Mouse (Mus musculus) forebrain, embryonic 15.5 days (tissue): Measurements from ENCODE around the gene Ebpl. TPM values are rescaled to one million over a fixed set of nuclear protein-coding genes. Genes with fewer than 3 reads are reported as not detected.

Experiments used
- ATAC-seq: fragments of 200-750 bp; cut with Nextera tagmentation; replicated peaks from 2 replicates; pipeline ENCODE4 v1.8.0; 2017; ENCODE audit warnings: mild to moderate bottlenecking, moderate TSS enrichment, moderate library complexity
- H3K27ac ChIP-seq: fragments of 300-500 bp; sonication (generic); replicated peaks from 2 replicates; pipeline ENCODE4 v1.5.1; 2015; ENCODE audit warnings: mild to moderate bottlenecking, inconsistent platforms
- H3K27me3 ChIP-seq: fragments of 300-500 bp; sonication (generic); 2 replicates; pipeline ENCODE4 v1.6.1; 2015; ENCODE audit warnings: inconsistent platforms
- H3K36me3 ChIP-seq: fragments of 300-500 bp; sonication (generic); 2 replicates; pipeline ENCODE4 v1.6.1; 2015; ENCODE audit warnings: mild to moderate bottlenecking, inconsistent platforms
- H3K4me1 ChIP-seq: fragments of 300-500 bp; sonication (generic); 2 replicates; pipeline ENCODE4 v1.6.1; 2015; ENCODE audit warnings: inconsistent platforms
- H3K4me2 ChIP-seq: fragments of 300-500 bp; sonication (generic); replicated peaks from 2 replicates; pipeline ENCODE4 v1.6.1; 2015; ENCODE audit warnings: mild to moderate bottlenecking, inconsistent platforms
- H3K4me3 ChIP-seq: fragments of 300-500 bp; sonication (generic); 2 replicates; pipeline ENCODE4 v1.5.1; 2015; ENCODE audit warnings: mild to moderate bottlenecking, inconsistent platforms
- H3K9ac ChIP-seq: fragments of 300-500 bp; sonication (generic); replicated peaks from 2 replicates; pipeline ENCODE4 v1.6.1; 2015; ENCODE audit warnings: mild to moderate bottlenecking, inconsistent platforms
- H3K9me3 ChIP-seq: fragments of 300-500 bp; sonication (generic); 2 replicates; pipeline ENCODE4 v1.6.1; 2016; ENCODE audit warnings: inconsistent platforms
- WGBS: fragments of 180-500 bp; shearing (Covaris S2); methylation state at CpG from one replicate; pipeline ENCODE4 v1.1.7; 2015; ENCODE audit warnings: mixed read lengths; 5-methylcytosine and 5-hydroxymethylcytosine counted together
- polyA plus RNA-seq: library from polyadenylated mRNA; unstranded; fragments of >200 nt; fragmentation: Nextera tagmentation; extraction: Ambion mirVana; gene quantifications from 2 replicates; pipeline ENCODE4 v1.2.1, GENCODE M21; 2015

Gene Ebpl
- polyA plus RNA-seq, 1 experiment from 2014 or later: 11.1 TPM

DNA sequence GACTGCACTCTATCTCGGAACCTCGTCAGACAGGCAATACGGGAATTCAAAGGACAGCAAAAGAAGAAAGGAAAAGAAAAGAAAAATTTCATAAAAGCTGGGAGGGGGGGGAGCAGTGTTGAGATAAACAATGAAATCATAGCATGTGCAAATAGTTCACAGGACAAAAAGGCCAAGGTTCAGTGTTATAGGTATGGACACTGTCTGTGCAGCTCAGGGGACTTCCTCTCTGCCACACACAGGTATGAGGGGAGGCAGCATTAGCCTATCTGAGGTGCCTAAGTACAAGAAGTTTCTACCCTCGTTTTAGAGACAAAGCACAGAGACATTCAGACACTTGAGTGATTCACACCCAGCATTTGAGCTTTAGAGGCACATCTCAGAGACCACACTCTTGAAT, 39.0 kb downstream of the Ebpl start:
- Histone ChIP-seq H3K36me3 (no peaks in the 10 kb centered on the region), H3K4me2 (no peak overlapping the region), H3K27me3 (no peaks in the 10 kb centered on the region), H3K4me3 (no peak overlapping the region), H3K27ac (no peak overlapping the region), H3K9me3 (no peaks in the 10 kb centered on the region), H3K9ac (no peak overlapping the region), H3K4me1 (no peaks in the 10 kb centered on the region)
- no peak for ATAC-seq
- 87% methylated on average over 4 of the region's 4 CpGs for WGBS

DNA sequence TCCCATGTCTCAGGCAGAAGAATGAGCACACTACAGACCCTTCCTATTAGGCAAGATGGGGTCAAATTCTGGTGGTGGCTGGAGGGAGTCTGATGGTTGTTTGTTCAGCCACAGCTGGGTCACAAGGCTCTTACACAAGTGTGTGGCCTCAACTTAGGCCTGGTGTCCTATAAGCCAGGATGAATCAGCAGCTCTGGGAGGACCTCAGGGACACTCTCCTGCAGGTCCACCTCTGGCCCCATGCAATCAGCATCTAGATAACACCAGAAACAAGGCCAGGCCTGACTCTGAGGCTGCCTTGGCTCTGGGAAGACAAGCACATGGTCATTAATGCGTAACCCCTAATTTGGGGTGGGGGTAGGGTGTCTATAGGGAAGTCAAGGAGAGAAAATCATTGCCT, 39.5 kb downstream of the Ebpl start:
- Histone ChIP-seq H3K9me3 (no peaks in the 10 kb centered on the region), H3K27me3 (no peaks in the 10 kb centered on the region), H3K4me2 (no peak overlapping the region), H3K9ac (no peak overlapping the region), H3K36me3 (no peaks in the 10 kb centered on the region), H3K4me3 (no peak overlapping the region), H3K4me1 (no peaks in the 10 kb centered on the region), H3K27ac (no peak overlapping the region)
- WGBS: 83% methylated on average over 1 of the region's 1 CpGs
- no peak for ATAC-seq

DNA sequence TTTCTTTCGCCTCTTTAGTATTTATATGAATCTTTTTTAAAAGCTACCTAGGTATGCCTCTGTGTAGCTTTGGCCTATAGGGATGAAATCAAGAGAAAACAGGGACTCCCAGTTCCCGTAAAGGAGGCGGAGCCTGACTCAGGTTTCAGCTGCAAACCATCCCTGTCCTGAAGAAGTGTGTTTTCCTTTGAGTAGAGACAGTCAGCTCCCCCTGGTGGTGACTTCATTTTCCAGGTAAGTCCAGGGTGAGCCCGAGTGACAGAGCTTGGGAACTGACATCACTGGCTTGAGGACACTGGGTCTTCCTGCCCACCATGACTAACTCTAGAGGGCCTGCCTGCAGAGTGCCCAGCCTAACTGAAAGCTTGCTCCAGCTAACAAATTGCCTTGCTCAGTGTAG, 43.4 kb downstream of the Ebpl start:
- no peaks in the 10 kb centered on the region for H3K27me3 ChIP-seq
- no peaks in the 10 kb centered on the region for H3K9me3 ChIP-seq
- H3K36me3 ChIP-seq: no peaks in the 10 kb centered on the region
- 36% methylated on average over 4 of the region's 4 CpGs for WGBS
- H3K4me3 ChIP-seq: no peak overlapping the region
- no peaks in the 10 kb centered on the region for H3K4me1 ChIP-seq
- H3K9ac ChIP-seq: no peak overlapping the region
- no peak overlapping the region for H3K4me2 ChIP-seq
- no peak overlapping the region for H3K27ac ChIP-seq
- 0 out of 2 replicates have a peak, but pooled peaks have one; percentile 41 for ATAC-seq

DNA sequence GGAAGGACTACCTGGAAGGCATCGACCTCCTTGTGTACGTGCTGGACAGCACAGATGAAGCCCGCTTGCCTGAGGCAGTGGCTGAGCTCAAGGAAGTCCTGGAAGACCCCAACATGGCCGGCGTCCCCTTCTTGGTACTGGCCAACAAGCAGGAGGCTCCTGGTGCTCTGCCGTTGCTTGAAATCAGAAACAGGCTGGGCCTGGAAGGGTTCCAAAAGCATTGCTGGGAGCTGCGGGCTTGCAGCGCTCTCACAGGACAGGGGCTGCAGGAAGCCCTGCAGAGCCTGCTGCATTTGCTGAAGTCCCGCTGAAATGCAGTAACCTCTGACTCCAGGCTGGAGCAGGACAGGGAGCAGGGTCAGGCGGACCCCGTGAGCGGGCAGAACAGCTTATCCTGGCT, 49.3 kb downstream of the Ebpl start:
- peaks cover 4% of the 10 kb centered on the region for H3K4me1 ChIP-seq
- no peak for ATAC-seq
- H3K27me3 ChIP-seq: no peaks in the 10 kb centered on the region
- H3K27ac ChIP-seq: no peak overlapping the region
- no peak overlapping the region for H3K4me3 ChIP-seq
- H3K9me3 ChIP-seq: no peaks in the 10 kb centered on the region
- 66% methylated on average over 12 of the region's 12 CpGs for WGBS
- H3K4me2 ChIP-seq: no peak overlapping the region
- no peaks in the 10 kb centered on the region for H3K36me3 ChIP-seq
- H3K9ac ChIP-seq: no peak overlapping the region

DNA sequence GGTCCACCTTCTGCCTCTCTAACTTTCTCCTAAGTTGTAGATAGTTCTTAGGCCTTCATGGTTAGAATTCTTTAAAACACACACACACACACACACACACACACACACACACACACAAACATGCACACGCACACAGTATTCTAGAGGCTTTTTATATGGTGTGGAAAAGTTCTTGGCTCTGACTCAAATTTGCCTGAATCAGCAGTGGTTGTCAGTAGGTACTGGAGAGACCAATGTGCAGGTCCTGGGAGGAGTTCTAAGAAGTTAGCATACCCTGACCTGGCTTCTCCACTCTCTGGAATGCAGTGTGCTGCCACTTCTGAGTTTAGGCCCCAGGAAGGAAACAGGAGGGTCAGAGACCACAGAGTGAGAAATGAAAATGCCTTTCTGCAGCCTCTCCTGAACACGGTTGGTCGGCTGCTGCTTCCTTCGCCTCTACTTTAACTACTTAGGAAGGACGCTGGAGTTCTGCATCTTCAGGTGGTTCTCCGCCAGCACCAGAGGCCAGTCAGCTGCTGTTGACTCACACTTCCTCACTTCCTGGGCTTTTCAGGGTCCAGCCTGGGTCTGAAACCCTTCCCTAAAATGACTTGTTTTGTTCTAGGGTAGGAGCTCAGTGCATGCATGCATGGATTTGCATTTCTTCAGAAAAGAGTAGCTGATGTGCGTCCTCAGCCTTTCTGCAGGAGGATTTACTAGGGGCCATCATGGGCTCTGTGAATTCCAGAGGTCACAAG, 50.0 kb downstream of the Ebpl start:
- Histone ChIP-seq H3K9ac (no peak overlapping the region), H3K27me3 (no peaks in the 10 kb centered on the region), H3K36me3 (no peaks in the 10 kb centered on the region), H3K4me3 (no peak overlapping the region), H3K9me3 (no peaks in the 10 kb centered on the region), H3K27ac (no peak overlapping the region), H3K4me2 (no peak overlapping the region), H3K4me1 (peaks cover 4% of the 10 kb centered on the region)
- no peak for ATAC-seq
- WGBS: 79% methylated on average over 7 of the region's 7 CpGs

DNA sequence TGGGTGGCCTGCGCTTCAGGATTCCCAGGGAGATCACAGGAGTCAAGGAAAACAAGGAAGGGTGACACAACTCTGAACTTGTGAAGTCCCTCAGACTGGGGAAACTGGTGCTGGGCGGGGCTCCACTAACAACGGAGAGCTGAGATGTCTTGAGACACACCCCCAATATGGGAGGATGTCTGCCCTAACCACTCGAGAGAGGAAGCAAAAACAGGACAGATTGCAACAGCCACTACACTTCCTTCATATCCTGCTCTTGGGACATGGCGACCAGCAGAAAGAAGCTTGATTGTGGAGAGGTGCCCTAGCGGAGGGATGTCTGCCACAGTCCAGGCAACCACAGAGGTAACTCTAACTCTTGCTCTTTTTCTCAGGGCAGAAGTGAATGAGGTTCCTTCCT, 50.6 kb downstream of the Ebpl start, which contains the start of gene Arl11:
Arl11 (plus strand) TSS at position 161 of the 400 bp plus-strand sequence.
- H3K9me3 ChIP-seq: no peaks in the 10 kb centered on the region
- H3K4me1 ChIP-seq: peaks cover 4% of the 10 kb centered on the region
- no peak for ATAC-seq
- no peak within 1 kb of the TSS for H3K4me2 ChIP-seq
- no peaks in the 10 kb centered on the region for H3K27me3 ChIP-seq
- H3K9ac ChIP-seq: no peak within 1 kb of the TSS
- 74% methylated on average over 6 of the region's 6 CpGs for WGBS
- H3K36me3 ChIP-seq: no peaks in the 10 kb centered on the region
- H3K4me3 ChIP-seq: no peak within 1 kb of the TSS
- no peak within 1 kb of the TSS for H3K27ac ChIP-seq

DNA sequence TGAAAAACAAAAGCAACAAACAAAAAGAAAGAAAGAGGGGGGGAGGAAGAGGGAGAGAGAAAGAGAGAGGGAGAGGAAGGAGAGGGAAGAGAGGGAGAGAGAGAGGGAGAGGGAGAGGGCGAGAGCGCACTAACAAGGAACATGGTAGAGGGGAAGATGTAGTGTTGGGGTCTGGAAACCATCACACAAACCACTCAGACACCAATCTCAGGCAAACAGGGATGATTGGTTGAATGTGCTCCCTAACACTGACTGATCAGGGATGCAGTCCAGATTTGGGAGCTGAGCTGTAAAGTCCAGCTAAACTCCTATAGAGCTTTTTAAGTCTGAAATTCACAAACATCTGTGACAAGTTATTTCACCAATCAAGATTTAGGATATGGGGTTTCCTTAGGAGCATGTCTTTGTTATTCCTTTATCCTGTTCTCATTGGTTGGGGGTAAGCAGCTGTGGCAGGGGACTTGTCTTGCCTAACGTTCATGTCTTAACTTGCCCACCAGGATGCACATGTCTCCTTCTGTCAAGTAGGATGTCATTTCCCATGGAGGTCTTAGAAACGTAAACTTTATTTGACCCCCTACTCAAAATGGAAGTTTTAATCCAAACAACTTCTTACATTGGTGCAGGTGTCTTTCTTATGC, 56.1 kb downstream of the Ebpl start:
- Histone ChIP-seq H3K36me3 (no peaks in the 10 kb centered on the region), H3K27ac (no peak overlapping the region), H3K9me3 (no peaks in the 10 kb centered on the region), H3K4me2 (no peak overlapping the region), H3K27me3 (no peaks in the 10 kb centered on the region), H3K4me1 (no peaks in the 10 kb centered on the region), H3K9ac (no peak overlapping the region), H3K4me3 (no peak overlapping the region)
- 87% methylated on average over 4 of the region's 4 CpGs for WGBS
- no peak for ATAC-seq

DNA sequence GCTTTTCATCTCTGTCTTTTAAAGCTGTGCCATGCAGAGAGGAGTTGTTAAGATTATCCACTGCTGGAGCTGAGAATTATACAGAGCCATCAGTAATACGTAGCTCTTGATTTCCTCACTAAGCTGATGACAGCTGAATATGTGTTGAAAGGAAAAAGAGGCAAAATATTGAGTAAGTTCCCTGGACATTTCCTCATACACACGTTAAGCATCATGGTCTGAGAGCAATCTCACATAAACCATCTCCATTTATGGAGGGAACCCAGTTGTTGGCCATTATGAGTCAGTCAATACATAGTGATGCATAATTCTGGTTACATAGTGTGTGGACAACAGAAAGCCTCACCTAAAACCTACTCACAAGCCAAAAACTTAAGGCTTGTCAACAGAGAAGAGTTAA, 57.8 kb downstream of the Ebpl start:
- WGBS: 59% methylated on average over 2 of the region's 2 CpGs
- H3K9ac ChIP-seq: no peak overlapping the region
- H3K36me3 ChIP-seq: no peaks in the 10 kb centered on the region
- no peak for ATAC-seq
- H3K4me1 ChIP-seq: no peaks in the 10 kb centered on the region
- no peaks in the 10 kb centered on the region for H3K9me3 ChIP-seq
- H3K27me3 ChIP-seq: no peaks in the 10 kb centered on the region
- no peak overlapping the region for H3K27ac ChIP-seq
- H3K4me3 ChIP-seq: no peak overlapping the region
- H3K4me2 ChIP-seq: no peak overlapping the region

DNA sequence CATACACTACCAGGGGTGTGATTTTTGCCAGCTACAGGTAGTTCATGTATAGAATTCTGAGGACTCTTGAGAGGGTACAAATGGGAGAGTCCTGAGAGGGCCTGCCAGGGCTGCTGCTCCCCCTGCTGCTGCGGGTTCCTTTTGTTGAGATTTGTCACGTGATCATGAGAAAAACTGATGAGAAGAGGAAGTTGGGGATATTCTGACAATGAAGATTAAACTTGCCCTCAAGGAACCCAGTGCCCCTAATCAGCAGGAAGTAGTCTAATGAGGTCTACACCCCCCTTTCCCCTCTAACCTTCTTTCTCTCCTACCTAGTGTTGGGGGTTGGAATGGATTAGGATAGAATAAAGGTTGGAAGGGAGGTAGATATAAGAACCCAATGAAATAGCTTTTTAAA, 58.9 kb downstream of the Ebpl start:
- H3K27me3 ChIP-seq: no peaks in the 10 kb centered on the region
- no peaks in the 10 kb centered on the region for H3K4me1 ChIP-seq
- ATAC-seq: no peak
- no peak overlapping the region for H3K9ac ChIP-seq
- H3K4me3 ChIP-seq: no peak overlapping the region
- no peaks in the 10 kb centered on the region for H3K9me3 ChIP-seq
- WGBS: 46% methylated on average over 2 of the region's 2 CpGs
- H3K36me3 ChIP-seq: no peaks in the 10 kb centered on the region
- H3K27ac ChIP-seq: no peak overlapping the region
- H3K4me2 ChIP-seq: no peak overlapping the region

DNA sequence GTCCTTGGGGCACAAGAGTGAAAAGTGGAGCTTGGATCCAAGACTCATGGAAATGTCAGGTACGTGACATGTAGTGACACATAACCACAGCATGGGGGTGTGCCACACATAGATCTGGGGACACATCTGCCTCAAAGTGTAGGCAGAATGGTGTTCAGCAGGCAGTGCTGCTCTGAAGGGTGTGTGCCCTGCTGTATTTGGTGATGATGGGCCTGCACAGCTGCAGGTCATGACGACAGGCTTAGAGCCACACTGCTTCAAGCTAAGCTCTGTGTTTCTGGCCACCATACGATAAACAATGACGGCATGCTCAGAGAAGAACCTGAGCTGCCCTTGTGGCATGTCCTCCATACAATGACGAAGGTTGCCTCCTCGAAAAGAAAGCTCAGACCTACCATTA, 60.4 kb downstream of the Ebpl start:
- H3K4me2 ChIP-seq: no peak overlapping the region

DNA sequence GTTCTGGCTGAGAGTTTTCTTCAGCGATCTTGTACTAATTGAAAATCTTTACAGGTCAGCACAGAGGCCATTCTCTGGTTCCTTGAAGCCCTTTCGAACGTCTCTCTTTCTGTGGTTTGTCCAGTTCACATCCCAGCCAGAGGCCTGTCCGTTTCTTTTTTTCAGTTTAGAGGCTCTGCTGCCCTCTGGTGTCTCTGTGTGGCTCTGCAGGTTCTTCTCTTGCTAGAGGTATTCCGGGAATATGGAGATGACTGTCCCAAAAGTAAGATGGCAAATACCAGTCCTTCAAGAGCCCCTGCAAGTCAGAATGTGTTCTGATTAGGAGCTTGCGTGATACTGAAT, 65.5 kb downstream of the Ebpl start:
- Histone ChIP-seq H3K9me3 (no peaks in the 10 kb centered on the region), H3K27ac (no peak overlapping the region), H3K4me3 (no peak overlapping the region), H3K9ac (no peak overlapping the region), H3K27me3 (no peaks in the 10 kb centered on the region), H3K36me3 (no peaks in the 10 kb centered on the region), H3K4me2 (no peak overlapping the region; the same call in 1 of the 2 replicates), H3K4me1 (peaks cover 5% of the 10 kb centered on the region; the same call in 1 of the 2 replicates)
- WGBS: 16% methylated on average over 6 of the region's 6 CpGs
- no peak for ATAC-seq

More for the DNA sequence above, 60.4 kb downstream of the Ebpl start:
- no peak overlapping the region for H3K4me3 ChIP-seq
- no peak overlapping the region for H3K9ac ChIP-seq
- no peaks in the 10 kb centered on the region for H3K27me3 ChIP-seq
- 91% methylated on average over 6 of the region's 6 CpGs for WGBS
- H3K36me3 ChIP-seq: no peaks in the 10 kb centered on the region
- H3K4me1 ChIP-seq: no peaks in the 10 kb centered on the region
- H3K9me3 ChIP-seq: no peaks in the 10 kb centered on the region
- H3K27ac ChIP-seq: no peak overlapping the region
- no peak for ATAC-seq

DNA sequence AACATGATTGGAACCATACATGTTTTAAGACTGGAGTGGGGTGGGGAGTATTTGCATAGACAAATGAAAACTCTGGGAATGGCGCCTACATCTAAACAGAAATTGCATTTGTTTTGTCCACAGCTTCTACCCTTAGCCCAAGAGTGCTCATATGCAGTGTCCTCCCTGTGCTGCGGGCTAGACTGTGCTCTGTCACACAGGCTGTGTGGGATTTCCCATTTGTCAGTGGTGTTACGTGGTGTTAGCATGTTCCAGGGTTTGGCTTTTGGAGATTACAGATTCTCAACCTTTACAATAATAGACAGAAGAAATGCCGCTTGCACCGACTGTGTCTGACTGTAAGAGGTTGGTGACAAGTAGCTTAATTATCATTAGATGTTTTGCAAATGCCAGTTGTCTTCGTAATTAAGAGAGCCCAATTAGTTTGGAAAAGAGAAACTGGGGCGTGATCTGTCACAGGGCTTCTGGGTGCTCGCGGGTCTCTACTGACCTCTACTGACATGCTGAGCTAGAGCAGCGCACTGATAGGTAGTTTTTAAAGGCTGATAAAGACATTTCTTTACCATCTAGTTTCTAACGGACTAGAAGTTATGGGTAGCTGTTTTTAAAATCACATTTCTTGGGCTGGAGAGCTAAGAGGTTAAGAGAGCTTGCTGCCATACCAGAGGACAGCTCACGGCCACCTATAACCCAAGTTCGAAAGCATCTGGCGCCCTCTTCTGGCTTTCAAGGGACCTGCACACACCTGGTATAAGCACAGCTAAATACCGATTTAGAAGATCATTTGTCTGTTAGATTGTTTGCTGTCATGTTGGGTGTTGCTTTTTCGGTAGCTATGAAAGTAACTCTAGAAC, 66.1 kb downstream of the Ebpl start:
- Histone ChIP-seq H3K9ac (no peak overlapping the region), H3K27me3 (no peaks in the 10 kb centered on the region), H3K9me3 (no peaks in the 10 kb centered on the region), H3K4me3 (no peak overlapping the region), H3K36me3 (no peaks in the 10 kb centered on the region), H3K4me2 (no peak overlapping the region; the same call in 1 of the 2 replicates), H3K4me1 (peaks cover 5% of the 10 kb centered on the region; the same call in 1 of the 2 replicates), H3K27ac (no peak overlapping the region)
- peak; percentile 69 for ATAC-seq
- 28% methylated on average over 16 of the region's 16 CpGs for WGBS
